Mouse (Mus musculus): ENCODE results near the gene Slamf9. TPM values are rescaled to one million over a fixed set of nuclear protein-coding genes. Genes with fewer than 3 reads are reported as not detected.

Gene Slamf9
- polyA plus RNA-seq, 1 experiment: 5.5 TPM

DNA sequence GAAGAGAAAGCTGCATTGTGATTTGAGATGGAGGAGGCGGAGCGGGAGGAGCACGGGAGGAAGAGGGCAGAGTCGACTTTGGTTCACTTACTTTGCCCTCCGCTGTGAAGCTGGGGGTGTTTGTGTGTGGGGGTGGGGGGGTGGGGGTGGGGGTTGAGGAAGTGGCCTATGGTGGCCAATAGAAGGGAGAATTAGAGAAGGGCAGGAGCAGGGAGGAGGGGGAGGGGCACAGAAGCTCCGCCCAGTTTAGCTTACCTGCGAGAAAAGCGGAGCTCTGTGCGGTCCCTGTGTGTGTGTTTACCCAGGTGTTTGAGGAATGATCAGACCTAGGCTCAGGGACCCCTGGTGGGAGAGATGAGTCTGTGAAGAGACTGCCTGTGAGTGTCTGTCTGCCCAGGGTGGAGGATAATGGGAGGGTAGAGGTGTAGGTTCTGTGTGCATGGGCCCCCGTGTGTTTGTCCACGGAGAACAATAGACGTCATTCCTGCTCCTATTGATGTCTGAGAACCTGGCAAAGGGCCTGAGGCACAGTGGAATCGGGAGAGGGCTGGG, 35.3 kb downstream of the Slamf9 start:
- Histone ChIP-seq H3K4me3 (ENCODE audit: extremely low read depth, insufficient read depth, insufficient read length) (no peak overlapping the region), H3K27me3 (ENCODE audit: control insufficient read depth, insufficient read depth, low read length) (no peaks in the 10 kb centered on the region), H3K27ac (ENCODE audit: insufficient read depth, low read length) (no peak overlapping the region), H3K4me1 (ENCODE audit: control insufficient read depth, insufficient read depth, insufficient read length) (peaks cover 30% of the 10 kb centered on the region; the same call in 1 of the 2 replicates), H3K36me3 (ENCODE audit: control insufficient read depth, insufficient read depth, low read length) (peaks cover 21% of the 10 kb centered on the region)
- TF ChIP-seq CTCF (IDR thresholded peaks at IDR 0.05; ENCODE audit: extremely low read depth, insufficient read depth, insufficient read length, insufficient replicate concordance) (no peak), POLR2A (IDR thresholded peaks at IDR 0.05; ENCODE audit: low read depth, low read length) (no peak)
- 59% methylated on average over 13 of the region's 13 CpGs for WGBS
- DNase-seq (ENCODE audit: low read depth in 1 of 2, low spot score in 2 of 2): no peak

DNA sequence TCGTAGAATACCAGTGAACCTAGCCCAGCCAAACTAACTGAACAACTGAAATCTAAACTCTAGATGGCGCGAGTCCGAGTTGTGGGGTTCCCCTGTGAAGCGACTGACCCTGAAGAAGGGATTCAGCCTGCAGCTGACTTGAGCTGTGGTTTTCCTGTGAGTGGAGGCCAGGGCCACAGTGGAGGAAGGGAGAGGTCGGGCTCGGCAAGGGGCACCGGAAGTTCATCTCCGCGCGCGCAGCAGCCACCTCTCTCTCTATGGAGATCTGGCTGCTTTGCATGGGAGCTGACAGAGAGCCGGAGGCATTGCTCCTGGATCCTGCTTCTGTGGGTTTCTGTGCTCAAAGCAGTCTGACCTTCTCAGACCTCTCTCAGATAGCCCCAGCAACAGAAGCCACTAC, 37.8 kb downstream of the Slamf9 start:
- H3K4me1 ChIP-seq (ENCODE audit: control insufficient read depth, insufficient read depth, insufficient read length): peaks cover 31% of the 10 kb centered on the region; the same call in 1 of the 2 replicates

DNA sequence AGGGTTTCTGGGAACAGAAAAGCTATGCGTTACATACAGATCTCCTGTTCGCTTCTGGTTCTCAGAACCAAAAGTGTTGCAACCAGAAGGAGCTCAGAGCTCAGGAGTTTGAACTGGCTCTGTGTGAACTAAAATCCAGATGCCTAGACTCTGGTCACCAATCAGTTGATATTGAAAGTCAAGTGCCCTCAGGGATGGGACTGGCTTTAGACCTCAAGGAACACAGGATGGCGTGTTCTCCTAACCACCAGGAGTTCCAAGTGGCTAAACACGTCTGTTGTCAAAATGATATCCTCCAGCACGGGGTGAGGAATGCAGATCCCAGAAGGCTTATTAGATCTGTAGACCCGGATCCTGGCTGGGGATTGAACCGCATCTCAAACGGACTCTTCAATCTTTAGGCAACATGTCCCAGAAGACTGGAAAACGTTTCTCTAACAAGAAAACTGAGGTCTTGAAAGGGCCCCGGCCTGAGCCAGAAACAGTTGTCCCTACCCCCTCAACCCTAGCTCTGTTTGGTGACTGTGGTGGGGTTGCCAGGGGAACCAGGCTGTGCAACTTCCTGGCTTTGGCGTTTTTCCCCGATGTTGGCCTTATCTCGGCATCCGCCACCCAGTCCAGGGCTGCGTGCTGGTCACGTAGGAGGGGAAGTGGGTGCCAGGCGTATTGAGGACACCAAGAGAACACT, 38.5 kb downstream of the Slamf9 start:
- no peaks in the 10 kb centered on the region for H3K36me3 ChIP-seq (ENCODE audit: control insufficient read depth, insufficient read depth, low read length)
- TF ChIP-seq POLR2A (IDR thresholded peaks at IDR 0.05; ENCODE audit: low read depth, low read length) (no peak), CTCF (IDR thresholded peaks at IDR 0.05; ENCODE audit: extremely low read depth, insufficient read depth, insufficient read length, insufficient replicate concordance) (no peak)
- H3K27ac ChIP-seq (ENCODE audit: insufficient read depth, low read length): peak overlapping the region; percentile 84
- peaks cover 31% of the 10 kb centered on the region; the same call in 1 of the 2 replicates for H3K4me1 ChIP-seq (ENCODE audit: control insufficient read depth, insufficient read depth, insufficient read length)
- DNase-seq (ENCODE audit: low read depth in 1 of 2, low spot score in 2 of 2): peak; percentile 73 to 83
- H3K4me3 ChIP-seq (ENCODE audit: extremely low read depth, insufficient read depth, insufficient read length): peak overlapping the region; percentile 42; the same call in 1 of the 2 replicates
- no peaks in the 10 kb centered on the region for H3K27me3 ChIP-seq (ENCODE audit: control insufficient read depth, insufficient read depth, low read length)
- 3% methylated on average over 17 of the region's 17 CpGs for WGBS

More for the DNA sequence above, 37.8 kb downstream of the Slamf9 start:
- TF ChIP-seq POLR2A (IDR thresholded peaks at IDR 0.05; ENCODE audit: low read depth, low read length) (no peak), CTCF (IDR thresholded peaks at IDR 0.05; ENCODE audit: extremely low read depth, insufficient read depth, insufficient read length, insufficient replicate concordance) (peak; percentile 32; the same call in 1 of the 2 replicates)
- DNase-seq (ENCODE audit: low read depth in 1 of 2, low spot score in 2 of 2): peak in 1 of 2 experiments; percentile 79
- H3K36me3 ChIP-seq (ENCODE audit: control insufficient read depth, insufficient read depth, low read length): no peaks in the 10 kb centered on the region
- peak overlapping the region; percentile 42 for H3K4me3 ChIP-seq (ENCODE audit: extremely low read depth, insufficient read depth, insufficient read length)
- peak overlapping the region; percentile 84 for H3K27ac ChIP-seq (ENCODE audit: insufficient read depth, low read length)
- WGBS: under 1% methylated on average over 13 of the region's 13 CpGs
- H3K27me3 ChIP-seq (ENCODE audit: control insufficient read depth, insufficient read depth, low read length): no peaks in the 10 kb centered on the region

DNA sequence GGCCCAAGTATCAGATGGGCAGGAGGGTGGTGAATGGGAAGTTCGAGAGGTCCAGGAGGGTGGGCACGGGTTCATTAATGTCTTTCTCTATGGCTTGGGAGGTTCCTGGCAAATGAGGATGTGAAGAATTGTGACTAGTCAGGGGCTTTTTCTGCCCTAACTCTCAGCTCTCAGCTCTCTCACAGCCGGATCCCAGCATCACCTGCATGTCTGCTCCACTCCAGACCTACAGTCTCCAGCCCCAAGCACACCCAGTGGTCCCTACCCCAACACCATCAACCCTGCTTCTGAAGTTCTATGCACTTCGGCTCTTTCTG, 39.0 kb downstream of the Slamf9 start:
- Histone ChIP-seq H3K4me1 (ENCODE audit: control insufficient read depth, insufficient read depth, insufficient read length) (peaks cover 31% of the 10 kb centered on the region; the same call in 1 of the 2 replicates), H3K4me3 (ENCODE audit: extremely low read depth, insufficient read depth, insufficient read length) (0 out of 2 replicates have a peak overlapping the region, but pooled peaks have one; percentile 1), H3K27ac (ENCODE audit: insufficient read depth, low read length) (peak overlapping the region; percentile 84), H3K27me3 (ENCODE audit: control insufficient read depth, insufficient read depth, low read length) (no peaks in the 10 kb centered on the region), H3K36me3 (ENCODE audit: control insufficient read depth, insufficient read depth, low read length) (no peaks in the 10 kb centered on the region)
- 3% methylated on average over 4 of the region's 4 CpGs for WGBS
- no peak for DNase-seq (ENCODE audit: low read depth in 1 of 2, low spot score in 2 of 2)
- TF ChIP-seq CTCF (IDR thresholded peaks at IDR 0.05; ENCODE audit: extremely low read depth, insufficient read depth, insufficient read length, insufficient replicate concordance) (no peak), POLR2A (IDR thresholded peaks at IDR 0.05; ENCODE audit: low read depth, low read length) (no peak)

DNA sequence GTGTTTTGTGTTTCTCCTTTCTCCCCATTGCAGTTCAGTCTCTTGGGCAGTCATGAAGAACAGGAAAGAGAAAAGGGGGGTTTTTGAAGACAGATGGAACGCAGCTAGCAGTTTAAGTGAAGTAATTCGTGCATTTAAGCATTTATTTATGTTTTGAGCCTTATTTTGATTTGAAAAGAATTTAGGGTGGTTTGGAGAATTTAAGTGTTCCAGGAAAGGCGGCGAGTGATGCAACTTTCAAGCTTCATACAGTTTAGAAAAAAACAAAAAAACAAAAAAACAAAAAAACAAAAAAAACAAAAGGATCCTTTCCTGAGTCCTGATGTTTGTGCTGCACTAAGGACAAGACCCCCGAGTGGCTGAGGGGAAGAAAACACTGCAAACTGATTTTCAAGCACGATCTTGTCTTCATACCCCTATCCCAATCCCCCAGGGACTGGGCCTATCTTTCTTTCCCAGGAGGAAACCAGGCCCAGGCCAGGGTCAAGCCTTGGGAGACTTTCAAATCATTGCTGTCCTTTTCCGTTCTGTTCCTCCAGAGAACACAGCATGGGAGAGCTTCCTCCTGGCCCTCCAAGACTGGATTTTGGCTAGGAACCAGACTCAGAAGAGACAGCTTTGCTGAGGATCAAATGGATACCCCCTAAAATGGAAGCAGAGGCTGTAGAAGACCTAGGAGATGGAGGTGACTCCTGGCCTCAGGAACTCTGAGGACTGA, 39.6 kb downstream of the Slamf9 start:
- WGBS: 39% methylated on average over 7 of the region's 7 CpGs
- Histone ChIP-seq H3K27me3 (ENCODE audit: control insufficient read depth, insufficient read depth, low read length) (no peaks in the 10 kb centered on the region), H3K4me1 (ENCODE audit: control insufficient read depth, insufficient read depth, insufficient read length) (peaks cover 31% of the 10 kb centered on the region; the same call in 1 of the 2 replicates), H3K36me3 (ENCODE audit: control insufficient read depth, insufficient read depth, low read length) (no peaks in the 10 kb centered on the region), H3K4me3 (ENCODE audit: extremely low read depth, insufficient read depth, insufficient read length) (0 out of 2 replicates have a peak overlapping the region, but pooled peaks have one; percentile 1), H3K27ac (ENCODE audit: insufficient read depth, low read length) (peak overlapping the region; percentile 84)
- DNase-seq (ENCODE audit: low read depth in 1 of 2, low spot score in 2 of 2): no peak
- TF ChIP-seq CTCF (IDR thresholded peaks at IDR 0.05; ENCODE audit: extremely low read depth, insufficient read depth, insufficient read length, insufficient replicate concordance): no peak
- TF ChIP-seq POLR2A (IDR thresholded peaks at IDR 0.05; ENCODE audit: low read depth, low read length): no peak

DNA sequence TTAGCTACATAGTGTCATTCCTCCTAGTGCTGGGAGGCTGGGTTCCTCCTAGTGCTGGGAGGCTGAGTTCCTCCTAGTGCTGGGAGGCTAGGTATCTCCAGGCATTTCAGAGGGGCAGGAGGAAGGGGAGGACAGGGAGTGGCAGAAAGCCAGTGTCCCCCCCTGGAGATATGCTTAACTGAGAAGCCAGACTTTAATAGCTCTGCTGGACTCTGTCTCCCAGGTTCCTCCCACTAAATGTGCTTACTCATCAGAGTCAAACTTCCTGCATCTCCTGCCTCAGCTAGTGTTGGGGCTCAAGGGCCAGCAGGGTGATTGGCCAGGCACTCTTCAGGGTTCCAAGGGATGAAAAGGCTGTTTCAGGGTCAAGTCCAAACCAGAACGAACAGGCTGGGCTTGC, 40.2 kb downstream of the Slamf9 start:
- H3K27me3 ChIP-seq (ENCODE audit: control insufficient read depth, insufficient read depth, low read length): no peaks in the 10 kb centered on the region
- H3K27ac ChIP-seq (ENCODE audit: insufficient read depth, low read length): peak overlapping the region; percentile 68
- H3K4me3 ChIP-seq (ENCODE audit: extremely low read depth, insufficient read depth, insufficient read length): no peak overlapping the region
- H3K4me1 ChIP-seq (ENCODE audit: control insufficient read depth, insufficient read depth, insufficient read length): peaks cover 28% of the 10 kb centered on the region; the same call in 1 of the 2 replicates
- no peak for DNase-seq (ENCODE audit: low read depth in 1 of 2, low spot score in 2 of 2)
- 72% methylated on average over 1 of the region's 1 CpGs for WGBS
- H3K36me3 ChIP-seq (ENCODE audit: control insufficient read depth, insufficient read depth, low read length): no peaks in the 10 kb centered on the region
- TF ChIP-seq CTCF (IDR thresholded peaks at IDR 0.05; ENCODE audit: extremely low read depth, insufficient read depth, insufficient read length, insufficient replicate concordance): no peak
- no peak for TF ChIP-seq POLR2A (IDR thresholded peaks at IDR 0.05; ENCODE audit: low read depth, low read length)

Measured in spleen, adult 2 months (tissue).